In the genomic region with DNA sequence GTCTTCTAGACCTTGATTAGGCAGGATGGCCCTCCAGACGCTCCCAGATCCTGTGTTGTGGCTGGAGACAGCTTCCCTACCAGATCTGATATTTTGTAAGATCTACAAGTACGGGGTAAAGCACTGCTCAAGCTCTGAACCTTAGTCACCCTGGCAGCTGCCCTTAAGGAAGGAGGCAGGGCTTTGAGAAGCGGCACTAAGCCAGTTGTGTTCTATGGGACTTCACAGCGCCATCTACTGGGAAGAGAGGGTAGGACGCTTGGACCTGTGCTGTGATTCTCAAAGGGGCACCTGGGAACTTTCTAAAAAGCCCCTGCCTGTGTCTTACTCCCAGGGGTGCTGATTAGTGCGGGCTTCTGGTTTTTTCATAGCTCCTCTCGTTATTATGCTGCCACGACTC, we compare ENCODE assay signal across 9 mouse cellular contexts. TPM values are rescaled to one million over a fixed set of nuclear protein-coding genes. Genes with fewer than 3 reads are reported as not detected.
DNase-seq lines count a peak whose midpoint lies in the region; ATAC-seq and TF ChIP-seq lines count a peak whose summit lies in the region.
"Had no signal": no experiment of that assay in that cellular context is flagged by ENCODE, and none has a peak within 500 bp of the region (broad histone marks: within the 10 kb centered on the region; RNA-seq: fewer than 3 reads in every experiment).

No protein-coding gene starts in this region.

- H3K4me2 ChIP-seq in kidney, embryonic 15.5 days = no peak overlapping the region
- no peak overlapping the region for H3K4me2 ChIP-seq in limb, embryonic 14.5 days (replicated peaks; ENCODE audit: low read depth, low read length, severe bottlenecking)
- H3K4me2 ChIP-seq: heart, embryonic 15.5 days had no signal

- no peaks in the 10 kb centered on the region for H3K36me3 ChIP-seq in kidney, embryonic 15.5 days
- peaks cover 4% of the 10 kb centered on the region; the same call in 1 of the 2 replicates for H3K36me3 ChIP-seq in limb, embryonic 14.5 days (ENCODE audit: control insufficient read depth, insufficient read depth, low read length)
- H3K36me3 ChIP-seq: heart, embryonic 15.5 days had no signal

- 0 out of 2 replicates have a peak, but pooled peaks cover 3% of the 10 kb centered on the region for H3K27me3 ChIP-seq in kidney, embryonic 15.5 days
- H3K27me3 ChIP-seq in limb, embryonic 14.5 days (ENCODE audit: control insufficient read depth, insufficient read depth, low read length) = no peaks in the 10 kb centered on the region

- H3K9me3 ChIP-seq in kidney, embryonic 15.5 days (replicated peaks) = peaks cover 6% of the 10 kb centered on the region
- no peaks in the 10 kb centered on the region for H3K9me3 ChIP-seq in limb, embryonic 14.5 days (ENCODE audit: control insufficient read depth, low read length)
- H3K9me3 ChIP-seq: heart, embryonic 15.5 days had no signal

- no peak overlapping the region for H3K27ac ChIP-seq in kidney, embryonic 15.5 days
- no peak overlapping the region for H3K27ac ChIP-seq in limb, embryonic 14.5 days (replicated peaks; ENCODE audit: low read depth, low read length)
- H3K27ac ChIP-seq in olfactory bulb, adult 2 months (ENCODE audit: insufficient read depth, low read depth, low read length) = no peak overlapping the region
- H3K27ac ChIP-seq: heart, embryonic 15.5 days had no signal

- no peak for TF ChIP-seq POLR2A in limb, embryonic 14.5 days (IDR thresholded peaks at IDR 0.05; ENCODE audit: borderline replicate concordance, extremely low read depth, insufficient read depth, insufficient read length)
- no peak for TF ChIP-seq POLR2A in olfactory bulb, adult 2 months (IDR thresholded peaks at IDR 0.05; ENCODE audit: insufficient read depth, low read depth, low read length)

- DNase-seq in CD4-positive helper T cell, adult 2 months (ENCODE audit: low read depth, low spot score) = peak; percentile 45
- DNase-seq in adrenal gland, postnatal 25 days = peak; percentile 82
- peak; percentile 74 for DNase-seq in embryo, embryonic 9.5 days (ENCODE audit: extremely low spot score)
- peak; percentile 17 for DNase-seq in gonadal fat pad, adult 2 months (ENCODE audit: low read depth)
- DNase-seq in limb, embryonic 14.5 days (ENCODE audit: low spot score) = peak; percentile 88
- DNase-seq in thymus, postnatal 25 days = peak; percentile 62

- WGBS in kidney, embryonic 15.5 days = 11% methylated on average over 8 of the region's 8 CpGs
- 8% methylated on average over 8 of the region's 8 CpGs for WGBS in limb, embryonic 14.5 days
- 12% methylated on average over 8 of the region's 8 CpGs for WGBS in olfactory bulb, adult 2 months

- peaks cover 11% of the 10 kb centered on the region; the same call in 1 of the 2 replicates for H3K4me1 ChIP-seq in kidney, embryonic 15.5 days
- no peaks in the 10 kb centered on the region for H3K4me1 ChIP-seq in limb, embryonic 14.5 days (ENCODE audit: control insufficient read depth, insufficient read depth, low read length)
- H3K4me1 ChIP-seq in olfactory bulb, adult 2 months (ENCODE audit: control insufficient read depth, insufficient read depth, low read length) = peaks cover 12% of the 10 kb centered on the region
- H3K4me1 ChIP-seq: heart, embryonic 15.5 days had no signal

- H3K9ac ChIP-seq in kidney, embryonic 15.5 days = no peak overlapping the region
- no peak overlapping the region for H3K9ac ChIP-seq in limb, embryonic 14.5 days (ENCODE audit: low read depth, low read length, severe bottlenecking)
- H3K9ac ChIP-seq: heart, embryonic 15.5 days had no signal

- peak; percentile 74 for TF ChIP-seq CTCF in olfactory bulb, adult 2 months (IDR thresholded peaks at IDR 0.05; ENCODE audit: insufficient read depth, low read depth, low read length)

- H3K4me3 ChIP-seq in kidney, embryonic 15.5 days (replicated peaks) = no peak overlapping the region
- no peak overlapping the region for H3K4me3 ChIP-seq in limb, embryonic 14.5 days (replicated peaks; ENCODE audit: low read length)
- no peak overlapping the region for H3K4me3 ChIP-seq in olfactory bulb, adult 2 months (ENCODE audit: insufficient read depth, low read depth, low read length)
- H3K4me3 ChIP-seq: heart, embryonic 15.5 days had no signal

- ATAC-seq in kidney, embryonic 15.5 days (replicated peaks; ENCODE audit: low FRiP score) = 0 out of 2 replicates have a peak, but pooled peaks have one; percentile 33
- peak; percentile 41; the same call in 1 of the 2 replicates for ATAC-seq in limb, embryonic 14.5 days (ENCODE audit: low FRiP score, low read depth)

RNA-seq across cellular contexts. Expression of gene Tspan11, which starts 33.3 kb away (rescaled TPM):
- total RNA-seq in adrenal gland, postnatal 25 days (2021) = 3.4 and 4.2 TPM in 2 replicates
- polyA plus RNA-seq in gonadal fat pad, adult 2 months (2012; rRNA removed) = 5.0 and 7.6 TPM in 2 replicates
- polyA plus RNA-seq in kidney, embryonic 15.5 days (2015; fragmentation: Nextera tagmentation; extraction: Ambion mirVana) = 7.5 and 7.6 TPM in 2 replicates
- polyA plus RNA-seq in limb, embryonic 14.5 days (2012; rRNA removed) = 18.5 and 20.1 TPM in 2 replicates
- 19.8 and 25.2 TPM in 2 replicates for polyA plus RNA-seq in limb, embryonic 14.5 days (2014; fragmentation: Nextera tagmentation; extraction: Ambion mirVana)
- not detected in 2 replicates for polyA plus RNA-seq in olfactory bulb, adult 2 months (2012; ENCODE audit: insufficient read depth, insufficient read length, low replicate concordance, missing spikeins)

Comparison
In these comparisons a context has a peak if more than half of its experiments do, and no peak if none do; other contexts are left out.
1. DNase-seq: peak in every context shown above with its lines; median percentile 88 in limb, embryonic 14.5 days; 82 in adrenal gland, postnatal 25 days; 74 in embryo, embryonic 9.5 days; 62 in thymus, postnatal 25 days; 45 in CD4-positive helper T cell, adult 2 months; 17 in gonadal fat pad, adult 2 months.